Mouse (Mus musculus) CH12.LX (cell line): ENCODE results near the gene Gm43064.

Experiments used
- ELF1 ChIP-seq: IDR thresholded peaks from 2 replicates; pipeline ENCODE4 v1.6.1; 2014; ENCODE audit warnings: low read depth, mild to moderate bottlenecking, inconsistent platforms, low read length, improper control_type of control experiment
- ETS1 ChIP-seq: conservative IDR thresholded peaks from 2 replicates; pipeline ENCODE4 v1.6.1; 2012; ENCODE audit warnings: low read depth, mild to moderate bottlenecking, inconsistent platforms, low read length, improper control_type of control experiment, moderate library complexity
- MAFK ChIP-seq: IDR thresholded peaks from 2 replicates; pipeline ENCODE4 v1.6.1; 2011; ENCODE audit warnings: low read length, improper control_type of control experiment; ENCODE audit not compliant: insufficient replicate concordance
- POLR2A ChIP-seq: IDR thresholded peaks from 2 replicates; pipeline ENCODE4 v1.6.1; 2011; ENCODE audit warnings: low read depth, mild to moderate bottlenecking, improper control_type of control experiment, low read length

DNA sequence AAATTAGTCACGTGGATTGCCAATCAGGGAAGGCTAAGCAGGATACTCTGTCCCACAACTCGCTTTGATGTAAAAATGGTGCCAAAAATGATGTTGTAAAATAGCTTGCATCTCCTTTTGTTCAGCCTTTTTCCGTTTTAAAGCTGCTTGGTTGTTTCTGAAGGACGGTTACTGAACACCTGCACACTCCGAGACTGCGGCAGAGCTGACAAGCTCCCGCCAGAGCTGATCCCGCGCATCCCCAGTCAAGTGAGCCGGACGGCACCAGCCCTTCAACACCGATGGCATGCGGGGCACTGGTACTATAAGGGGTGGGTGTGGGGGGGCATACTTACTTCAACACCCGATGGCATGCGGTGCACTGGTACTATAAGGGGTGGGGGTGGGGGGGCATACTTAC is 35.4 kb upstream of the Gm43064 start:
- TF ChIP-seq ETS1: no peak
- TF ChIP-seq POLR2A: no peak
- no peak for TF ChIP-seq MAFK
- no peak for TF ChIP-seq ELF1
